ENCODE assay signal across 27 mouse cellular contexts in genomic region chr7:127686740-127687449, GRCm38 (mm10). TPM values are rescaled to one million over a fixed set of nuclear protein-coding genes. Genes with fewer than 3 reads are reported as not detected.
DNase-seq lines count a peak whose midpoint lies in the region; ATAC-seq and TF ChIP-seq lines count a peak whose summit lies in the region.
"Had no signal": no experiment of that assay in that cellular context is flagged by ENCODE, and none has a peak within 500 bp of the region (broad histone marks: within the 10 kb centered on the region; RNA-seq: fewer than 3 reads in every experiment).

No protein-coding gene starts in this region.

- TF ChIP-seq EP300 in liver, postnatal 0 days (IDR thresholded peaks at IDR 0.05; ENCODE audit: low read depth), result no peak

- H3K36me3 ChIP-seq in heart, embryonic 12.5 days, result peaks cover 5% of the 10 kb centered on the region; the same call in 1 of the 2 replicates
- no peaks in the 10 kb centered on the region for H3K36me3 ChIP-seq in liver, embryonic 13.5 days
- H3K36me3 ChIP-seq in liver, postnatal 0 days (replicated peaks; ENCODE audit: insufficient read depth, low read length), result no peaks in the 10 kb centered on the region
- H3K36me3 ChIP-seq: forebrain, embryonic 10.5 days; midbrain, embryonic 12.5 days; neural tube, embryonic 15.5 days; stomach, embryonic 15.5 days had no signal

- no peak for ATAC-seq in heart, embryonic 12.5 days (ENCODE audit: insufficient number of reproducible peaks, low FRiP score)
- ATAC-seq in liver, embryonic 13.5 days (ENCODE audit: low read depth), result peak; percentile 59; the same call in 1 of the 2 replicates
- ATAC-seq in liver, postnatal 0 days, result no peak
- no peak for ATAC-seq in erythroid progenitor cell, adult 5-6 weeks (replicated peaks; ENCODE audit: low FRiP score, poor library complexity, severe bottlenecking)
- ATAC-seq: forebrain, embryonic 16.5 days; inflammation-experienced regulatory T-cells, adult 6 months had no signal

- WGBS in heart, embryonic 12.5 days, result 56% methylated on average over 11 of the region's 11 CpGs
- 63% methylated on average over 11 of the region's 11 CpGs for WGBS in liver, embryonic 13.5 days (ENCODE audit: insufficient replicate concordance)
- WGBS in liver, postnatal 0 days (ENCODE audit: insufficient replicate concordance), result 67% methylated on average over 11 of the region's 11 CpGs

- no peaks in the 10 kb centered on the region for H3K27me3 ChIP-seq in heart, embryonic 12.5 days (replicated peaks)
- H3K27me3 ChIP-seq in liver, embryonic 13.5 days, result no peaks in the 10 kb centered on the region
- no peaks in the 10 kb centered on the region for H3K27me3 ChIP-seq in liver, postnatal 0 days (ENCODE audit: insufficient read depth, low read length)
- H3K27me3 ChIP-seq: limb, embryonic 13.5 days; midbrain, embryonic 12.5 days; neural tube, embryonic 15.5 days; stomach, embryonic 15.5 days had no signal

- no peak overlapping the region for H3K4me2 ChIP-seq in heart, embryonic 12.5 days
- H3K4me2 ChIP-seq in liver, embryonic 13.5 days, result no peak overlapping the region
- H3K4me2 ChIP-seq in liver, postnatal 0 days (ENCODE audit: low read depth, low read length), result no peak overlapping the region
- H3K4me2 ChIP-seq: hindbrain, embryonic 14.5 days; limb, embryonic 13.5 days; midbrain, embryonic 12.5 days; neural tube, embryonic 15.5 days; stomach, embryonic 15.5 days had no signal

- H3K4me1 ChIP-seq in heart, embryonic 12.5 days (replicated peaks), result peaks cover 59% of the 10 kb centered on the region
- H3K4me1 ChIP-seq in liver, embryonic 13.5 days (replicated peaks), result peaks cover 52% of the 10 kb centered on the region
- H3K4me1 ChIP-seq in liver, postnatal 0 days (ENCODE audit: insufficient read depth), result no peaks in the 10 kb centered on the region

- no peak overlapping the region for H3K9ac ChIP-seq in heart, embryonic 12.5 days
- H3K9ac ChIP-seq in liver, embryonic 13.5 days, result no peak overlapping the region
- no peak overlapping the region for H3K9ac ChIP-seq in liver, postnatal 0 days (replicated peaks)
- H3K9ac ChIP-seq: hindbrain, embryonic 14.5 days; limb, embryonic 13.5 days; midbrain, embryonic 12.5 days; neural tube, embryonic 15.5 days; stomach, embryonic 15.5 days had no signal

- TF ChIP-seq CTCF in liver, postnatal 0 days (IDR thresholded peaks at IDR 0.05; ENCODE audit: low read depth), result no peak

- H3K4me3 ChIP-seq in heart, embryonic 12.5 days, result no peak overlapping the region
- H3K4me3 ChIP-seq in liver, embryonic 13.5 days (replicated peaks), result no peak overlapping the region
- H3K4me3 ChIP-seq in liver, postnatal 0 days (ENCODE audit: low read depth, low read length), result no peak overlapping the region
- H3K4me3 ChIP-seq: embryonic facial prominence, embryonic 10.5 days; forebrain, embryonic 10.5 days; limb, embryonic 13.5 days; midbrain, embryonic 12.5 days; neural tube, embryonic 15.5 days; stomach, embryonic 15.5 days had no signal

- peak; percentile 61 to 84 for DNase-seq in adrenal gland, adult (ENCODE audit: inconsistent age in 2 of 2, low spot score in 1 of 2)
- DNase-seq in adrenal gland, postnatal 4 days (ENCODE audit: low spot score in 2 of 2), result no peak
- no peak for DNase-seq in heart, adult 18-20 months
- DNase-seq in liver, embryonic 13.5 days, result no peak
- no peak for DNase-seq in liver, postnatal 0 days
- DNase-seq in cerebellum, adult 11 months, result no peak
- DNase-seq: cerebellum, adult 9-10 months; gastrocnemius, postnatal 25 days; heart, postnatal 14 days; kidney, postnatal 4 days; lung, adult 2 months; lung, postnatal 14 days; thymus, postnatal 25 days had no signal

- no peaks in the 10 kb centered on the region for H3K9me3 ChIP-seq in heart, embryonic 12.5 days (replicated peaks)
- no peaks in the 10 kb centered on the region for H3K9me3 ChIP-seq in liver, embryonic 13.5 days (replicated peaks)
- no peaks in the 10 kb centered on the region for H3K9me3 ChIP-seq in liver, postnatal 0 days (ENCODE audit: low read length)
- H3K9me3 ChIP-seq: embryonic facial prominence, embryonic 10.5 days; forebrain, embryonic 10.5 days; limb, embryonic 13.5 days; midbrain, embryonic 12.5 days; neural tube, embryonic 15.5 days; stomach, embryonic 15.5 days had no signal

- 0 out of 2 replicates have a peak overlapping the region, but pooled peaks have one; percentile 14 for H3K27ac ChIP-seq in heart, embryonic 12.5 days (ENCODE audit: poor library complexity, severe bottlenecking)
- H3K27ac ChIP-seq in liver, embryonic 13.5 days, result no peak overlapping the region
- H3K27ac ChIP-seq in liver, postnatal 0 days (ENCODE audit: low read depth), result no peak overlapping the region
- H3K27ac ChIP-seq: embryonic facial prominence, embryonic 10.5 days; forebrain, embryonic 10.5 days; hindbrain, embryonic 14.5 days; limb, embryonic 13.5 days; midbrain, embryonic 12.5 days; neural tube, embryonic 15.5 days; stomach, embryonic 15.5 days had no signal

RNA-seq across cellular contexts. Expression of gene Bcl7c, which starts 21.8 kb away (rescaled TPM):
- 100 to 1,000 TPM; 129 to 135 TPM for total RNA-seq in adrenal gland, postnatal 4 days (2021)
- 43.3 and 49.5 TPM in 2 replicates for polyA plus RNA-seq in heart, embryonic 12.5 days (2016; fragmentation: Nextera tagmentation; extraction: Ambion mirVana)
- 10 to 100 TPM; 34.1 to 35.4 TPM for total RNA-seq in heart, adult 18-20 months (2021)
- 26.9 and 28.9 TPM in 2 replicates for polyA plus RNA-seq in liver, embryonic 13.5 days (2015; fragmentation: Nextera tagmentation; extraction: Ambion mirVana)
- 20.1 and 26.5 TPM in 2 replicates for polyA plus RNA-seq in liver, postnatal 0 days (2015; fragmentation: Nextera tagmentation; extraction: Ambion mirVana)
- total RNA-seq in erythroid progenitor cell, adult 5-6 weeks (2015; ENCODE audit: low replicate concordance), result 4.0 and 9.6 TPM in 2 replicates
- 2.6 and 12.7 TPM in 2 replicates for total RNA-seq in erythroid progenitor cell, adult 5-6 weeks (2017; ENCODE audit: low replicate concordance)

RNA-seq across cellular contexts. Expression of gene Ctf1, which starts 25.6 kb away (rescaled TPM):
- total RNA-seq in adrenal gland, postnatal 4 days (2021), result 1 to 10 TPM; 5.2 to 5.4 TPM
- 4.3 and 5.1 TPM in 2 replicates for polyA plus RNA-seq in heart, embryonic 12.5 days (2016; fragmentation: Nextera tagmentation; extraction: Ambion mirVana)
- 1 to 10 TPM; 8.8 to 9.7 TPM for total RNA-seq in heart, adult 18-20 months (2021)
- polyA plus RNA-seq in liver, embryonic 13.5 days (2015; fragmentation: Nextera tagmentation; extraction: Ambion mirVana), result 1.8 and 2.2 TPM in 2 replicates
- 7.9 and 10.0 TPM in 2 replicates for polyA plus RNA-seq in liver, postnatal 0 days (2015; fragmentation: Nextera tagmentation; extraction: Ambion mirVana)
- not detected in 2 replicates for total RNA-seq in erythroid progenitor cell, adult 5-6 weeks (2015; ENCODE audit: low replicate concordance)
- not detected in 2 replicates for total RNA-seq in erythroid progenitor cell, adult 5-6 weeks (2017; ENCODE audit: low replicate concordance)
- polyA plus RNA-seq: inflammation-experienced regulatory T-cells, adult 6 months had no signal

RNA-seq across cellular contexts. Expression of gene Ctf2, which starts 45.1 kb away (rescaled TPM):
- total RNA-seq in adrenal gland, postnatal 4 days (2021), result not detected
- polyA plus RNA-seq in heart, embryonic 12.5 days (2016; fragmentation: Nextera tagmentation; extraction: Ambion mirVana), result 0.10 TPM in 1 of 2 replicates, not detected in the other
- total RNA-seq in heart, adult 18-20 months (2021), result not detected
- 0.07 and 0.16 TPM in 2 replicates for polyA plus RNA-seq in liver, embryonic 13.5 days (2015; fragmentation: Nextera tagmentation; extraction: Ambion mirVana)
- not detected in 2 replicates for polyA plus RNA-seq in liver, postnatal 0 days (2015; fragmentation: Nextera tagmentation; extraction: Ambion mirVana)
- not detected in 2 replicates for total RNA-seq in erythroid progenitor cell, adult 5-6 weeks (2015; ENCODE audit: low replicate concordance)
- not detected in 2 replicates for total RNA-seq in erythroid progenitor cell, adult 5-6 weeks (2017; ENCODE audit: low replicate concordance)
- total RNA-seq: gastrocnemius, postnatal 25 days; heart, postnatal 14 days; left cerebral cortex, postnatal 25 days; megakaryocyte progenitor cell, adult 5-6 weeks had no signal
- polyA plus RNA-seq: brain, embryonic 14.5 days; inflammation-experienced regulatory T-cells, adult 6 months; lung, adult 2 months had no signal

RNA-seq across cellular contexts. Expression of gene Fbxl19, which starts 57.4 kb away (rescaled TPM):
- total RNA-seq in adrenal gland, postnatal 4 days (2021), result 10 to 100 TPM; 24.6 to 26.0 TPM
- polyA plus RNA-seq in heart, embryonic 12.5 days (2016; fragmentation: Nextera tagmentation; extraction: Ambion mirVana), result 3.4 and 3.7 TPM in 2 replicates
- total RNA-seq in heart, adult 18-20 months (2021), result 1 to 10 TPM; 3.3 to 4.0 TPM
- 3.1 and 3.3 TPM in 2 replicates for polyA plus RNA-seq in liver, embryonic 13.5 days (2015; fragmentation: Nextera tagmentation; extraction: Ambion mirVana)
- 1.6 and 1.9 TPM in 2 replicates for polyA plus RNA-seq in liver, postnatal 0 days (2015; fragmentation: Nextera tagmentation; extraction: Ambion mirVana)
- 1.7 and 1.8 TPM in 2 replicates for total RNA-seq in erythroid progenitor cell, adult 5-6 weeks (2015; ENCODE audit: low replicate concordance)
- total RNA-seq in erythroid progenitor cell, adult 5-6 weeks (2017; ENCODE audit: low replicate concordance), result 1.5 and 3.6 TPM in 2 replicates

Comparison
In these comparisons a context has a peak if more than half of its experiments do, and no peak if none do; other contexts are left out.
1. DNase-seq: peak in adrenal gland, adult (2 of 2); none in adrenal gland, postnatal 4 days (0 of 2), heart, adult 18-20 months (0 of 2), liver, embryonic 13.5 days (single experiment), liver, postnatal 0 days (single experiment) and cerebellum, adult 11 months (single experiment).
2. RNA of gene Ctf1, which starts 25.6 kb away (total RNA-seq): 8.8 to 9.7 TPM in heart, adult 18-20 months and 5.2 to 5.4 TPM in adrenal gland, postnatal 4 days; not detected in erythroid progenitor cell, adult 5-6 weeks; every median in the first group is over 4 times any median in the second.